Mouse (Mus musculus): Measurements from ENCODE around the gene Gabrb3.

Gene Gabrb3

DNA sequence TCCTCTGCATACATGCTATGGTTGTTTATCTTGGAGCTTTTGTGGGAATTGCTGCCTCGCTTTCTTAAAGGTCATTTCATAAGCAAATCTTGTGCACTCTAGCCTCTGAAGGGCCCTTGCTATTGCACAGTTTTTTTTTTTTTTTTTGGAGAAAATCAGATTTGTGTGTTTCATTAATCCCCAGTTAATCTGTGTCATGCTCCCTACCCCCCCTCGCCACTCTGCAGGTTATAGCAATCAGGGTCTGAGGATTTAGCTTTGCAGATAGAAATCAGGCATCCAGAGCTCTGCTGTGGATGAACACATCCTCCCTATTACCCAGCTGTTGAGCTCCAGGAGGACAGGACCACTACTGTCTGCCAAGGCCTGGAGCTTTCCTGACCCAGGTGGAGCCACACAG, at the start of gene Gabrb3:
Gene Gabrb3 (plus strand): TSS at position 301 of the 400 bp plus-strand sequence.
- no peak for DNase-seq (ENCODE audit: low read depth, low spot score)

DNA sequence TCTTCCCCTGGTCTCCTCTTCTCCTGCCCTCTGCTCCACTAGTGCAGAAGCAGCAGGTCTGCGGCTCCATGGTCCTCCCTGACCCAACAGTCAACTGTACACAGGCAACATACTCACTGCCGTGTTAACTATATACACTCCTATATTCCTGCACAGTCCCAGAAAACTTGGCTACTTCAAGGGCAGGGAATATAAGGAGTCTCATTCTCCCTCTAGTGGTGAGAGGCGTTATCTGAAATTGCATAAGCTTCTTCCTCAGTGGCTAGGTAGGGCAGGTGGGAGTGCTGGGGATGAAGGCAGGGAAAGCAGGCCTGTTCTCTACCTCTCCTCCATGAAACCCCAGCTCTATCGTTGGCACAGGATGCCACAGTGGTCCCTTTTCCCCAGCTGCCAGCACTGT, 35.4 kb upstream of the Gabrb3 start:
- DNase-seq (ENCODE audit: low read depth, low spot score): no peak

DNA sequence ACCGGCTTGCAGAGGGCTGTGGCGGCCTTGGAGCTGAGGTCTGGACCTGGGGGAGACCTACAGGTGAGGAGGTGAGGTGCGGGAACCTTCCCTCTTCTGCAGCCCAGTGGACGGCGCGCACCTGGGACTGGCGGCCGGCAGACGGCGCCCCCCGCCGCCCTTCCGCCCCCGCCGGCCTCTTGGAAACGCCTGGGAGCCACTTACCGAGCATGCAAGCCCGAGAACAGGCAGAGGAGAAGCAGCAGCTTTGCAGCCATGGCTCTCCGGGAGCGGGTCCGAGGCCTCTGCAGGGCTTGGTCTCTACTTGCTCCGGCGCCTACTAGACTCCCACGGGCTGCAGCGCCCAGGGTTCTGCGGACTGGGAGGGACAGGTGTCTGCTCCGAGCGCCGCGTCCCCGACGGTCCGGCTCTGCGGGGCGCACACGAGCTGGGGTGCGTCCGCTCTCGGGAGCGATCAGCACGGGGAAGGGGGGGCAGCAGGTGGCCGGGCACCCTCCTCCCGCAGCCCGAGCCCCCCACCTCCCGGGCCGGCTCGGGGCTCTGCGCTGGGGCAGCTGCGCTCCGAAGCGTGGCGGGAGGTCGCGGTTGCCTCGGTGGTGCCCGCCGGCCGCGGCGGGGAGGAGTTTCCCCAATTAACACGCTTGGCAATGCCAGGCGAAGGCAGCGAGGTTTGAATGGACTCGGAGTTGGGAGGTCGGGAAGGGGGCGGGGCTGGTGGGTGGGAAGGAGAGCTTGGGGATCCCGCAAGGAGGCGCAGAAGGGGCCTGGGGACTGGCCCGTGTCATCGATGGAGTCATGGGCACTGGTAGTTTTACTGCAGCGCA, 32.8 kb upstream of the Gabrb3 start, which contains the start of gene Gabrg3:
Gene Gabrg3 (minus strand): TSS at position 672 of the 824 bp plus-strand sequence.
- DNase-seq (ENCODE audit: low read depth, low spot score): no peak

DNA sequence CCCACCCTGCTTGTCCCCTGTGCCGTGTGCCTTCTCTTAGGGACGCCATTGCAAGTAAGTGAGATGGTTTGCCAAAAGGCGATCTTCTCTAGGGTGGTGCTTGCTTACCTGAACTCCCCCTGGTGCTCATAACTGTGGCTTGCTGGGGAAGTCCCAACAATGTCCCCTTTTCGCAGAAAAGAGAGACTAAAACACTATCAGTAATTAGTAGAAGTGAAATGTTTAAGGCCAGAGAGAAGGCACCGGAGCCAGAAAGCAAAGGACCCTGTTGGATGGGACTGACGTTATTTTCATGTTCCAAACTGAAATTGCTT, 32.2 kb upstream of the Gabrb3 start:
- DNase-seq (ENCODE audit: low read depth, low spot score): no peak

DNA sequence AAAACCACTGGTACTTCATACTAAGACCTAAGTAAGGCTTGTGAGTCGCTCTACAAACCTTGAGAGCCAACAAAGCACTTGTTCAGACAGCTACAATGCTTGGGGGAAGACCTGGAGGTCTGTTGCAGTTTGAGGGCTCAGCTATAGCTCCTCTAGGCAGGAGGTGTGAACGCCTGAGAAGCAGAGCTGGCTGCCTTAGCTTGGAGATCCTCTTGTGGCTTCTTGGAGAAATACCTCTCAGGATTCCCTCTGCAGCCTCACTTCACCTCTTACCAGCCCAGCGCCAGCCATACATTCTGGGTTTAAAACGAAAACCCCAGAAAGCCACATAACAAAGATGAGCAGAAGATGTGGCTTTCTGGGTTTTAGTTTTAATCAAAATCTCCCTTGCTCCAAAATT, 29.4 kb upstream of the Gabrb3 start:
- no peak for DNase-seq (ENCODE audit: low read depth, low spot score)

DNA sequence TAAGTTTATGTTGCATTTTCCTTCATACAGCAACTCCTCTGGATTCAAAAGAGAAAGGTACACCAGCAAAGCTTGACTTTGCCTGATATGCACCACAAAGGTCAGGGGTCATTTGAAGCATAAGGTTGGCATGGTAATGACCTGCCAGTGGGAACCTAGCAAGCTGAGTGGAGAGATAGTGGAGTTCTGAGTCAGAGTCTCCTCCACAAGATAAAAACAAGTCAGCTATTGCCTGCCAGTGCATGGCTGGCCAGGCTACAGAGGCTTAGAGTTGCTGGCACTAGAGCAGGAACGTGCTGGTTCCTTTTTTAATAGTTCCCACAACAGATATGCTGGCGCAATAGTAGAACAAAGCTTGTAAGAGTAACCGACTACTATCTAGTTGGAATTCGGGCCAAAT, 25.9 kb upstream of the Gabrb3 start:
- no peak for DNase-seq (ENCODE audit: low read depth, low spot score)

DNA sequence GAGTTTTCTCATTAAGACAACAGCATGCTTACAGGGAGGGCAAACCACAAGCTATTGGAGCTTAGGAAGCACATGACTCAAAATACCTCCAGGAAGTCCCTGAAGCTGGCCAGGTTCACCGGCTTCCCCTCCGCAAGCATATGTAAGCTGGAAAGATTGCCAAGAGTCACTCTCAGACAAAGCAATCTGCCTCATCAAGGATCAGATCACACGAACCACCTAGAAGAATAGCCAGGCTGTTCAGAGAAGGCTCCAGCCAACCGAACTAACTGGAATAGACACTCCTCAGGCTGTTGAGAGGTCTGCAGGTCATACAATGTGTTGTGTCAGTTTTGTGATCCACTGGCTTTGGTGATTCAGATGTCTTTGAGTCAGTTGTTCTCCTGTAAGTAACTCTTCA, 8.3 kb upstream of the Gabrb3 start:
- no peak for DNase-seq (ENCODE audit: low read depth, low spot score)

DNA sequence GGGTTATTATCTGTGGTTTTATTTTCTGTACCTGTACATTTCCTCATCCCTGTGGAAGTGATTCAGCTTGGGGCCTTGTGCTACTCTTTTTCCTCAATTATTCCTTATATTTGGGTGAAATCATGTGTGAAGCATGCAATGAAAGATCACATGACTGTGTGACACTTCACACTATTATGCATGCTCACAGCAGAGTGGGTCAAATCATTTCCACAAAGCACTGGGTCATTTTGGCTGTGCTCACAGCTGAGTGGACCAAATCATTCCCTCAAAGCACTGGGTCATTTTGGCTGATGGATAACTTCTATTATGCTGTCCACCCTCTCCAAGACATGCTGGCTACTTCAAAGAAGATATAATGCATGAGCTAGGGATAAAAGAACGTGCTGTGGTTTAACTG, 6.6 kb upstream of the Gabrb3 start:
- no peak for DNase-seq (ENCODE audit: low read depth, low spot score)

DNA sequence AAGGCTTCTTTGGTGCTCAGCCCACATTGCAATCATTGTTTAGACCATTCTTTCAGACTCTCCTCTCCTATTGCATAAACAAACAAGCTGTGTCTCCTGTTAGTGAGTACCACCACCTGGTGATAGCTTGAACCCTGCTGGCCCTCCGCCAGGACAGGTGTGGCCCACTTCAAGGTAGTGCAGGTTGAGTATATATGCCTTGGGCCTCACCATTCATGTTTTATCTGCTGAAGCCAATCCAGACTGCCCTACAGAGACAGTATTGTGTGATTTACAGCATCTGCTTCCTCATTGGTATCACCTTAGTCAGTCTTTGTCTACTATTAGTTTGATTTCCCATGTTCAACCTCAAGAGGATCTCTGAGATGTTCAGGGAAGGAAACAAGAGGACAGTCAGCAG, 1.6 kb downstream of the Gabrb3 start:
- DNase-seq (ENCODE audit: low read depth, low spot score): no peak

DNA sequence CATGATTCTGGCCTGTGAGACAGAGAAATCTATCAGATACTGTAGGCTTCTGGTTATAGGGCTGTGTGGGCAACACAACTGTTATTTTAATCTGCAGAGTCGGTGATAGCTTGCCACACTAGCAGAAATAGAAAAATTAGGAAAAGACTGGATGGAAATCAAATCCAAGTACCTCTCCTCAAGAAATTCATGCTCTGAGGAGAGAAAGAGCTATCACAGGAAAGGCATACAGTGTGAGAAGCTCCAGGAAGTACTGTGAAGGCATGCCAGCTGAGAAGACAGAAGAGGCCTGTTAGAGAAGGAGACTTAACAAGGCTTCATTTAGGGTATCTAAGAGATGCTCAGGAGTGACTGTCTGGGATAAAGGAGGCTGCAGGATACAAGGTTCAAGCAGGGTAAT, 3.2 kb downstream of the Gabrb3 start:
- DNase-seq (ENCODE audit: low read depth, low spot score): no peak

DNA sequence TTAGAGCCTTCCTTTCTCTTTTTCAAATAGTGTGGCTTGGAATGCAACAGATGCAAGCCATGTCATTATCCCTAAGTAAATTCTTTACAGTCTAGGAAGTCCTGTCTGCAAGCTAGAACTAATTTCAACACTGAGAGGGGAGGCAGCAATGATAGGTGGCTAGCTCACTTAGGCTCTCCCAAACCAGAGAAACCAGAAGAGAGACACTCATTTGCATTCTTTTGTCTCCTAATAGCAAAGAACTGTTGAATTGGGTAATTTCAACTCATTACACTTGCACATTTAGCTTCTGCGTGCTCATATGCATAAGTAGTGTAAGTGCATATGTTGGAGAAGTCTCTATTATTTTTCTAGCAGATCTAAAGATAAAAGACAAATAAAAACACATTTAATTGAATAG, 28.7 kb downstream of the Gabrb3 start:
- DNase-seq (ENCODE audit: low read depth, low spot score): no peak

DNA sequence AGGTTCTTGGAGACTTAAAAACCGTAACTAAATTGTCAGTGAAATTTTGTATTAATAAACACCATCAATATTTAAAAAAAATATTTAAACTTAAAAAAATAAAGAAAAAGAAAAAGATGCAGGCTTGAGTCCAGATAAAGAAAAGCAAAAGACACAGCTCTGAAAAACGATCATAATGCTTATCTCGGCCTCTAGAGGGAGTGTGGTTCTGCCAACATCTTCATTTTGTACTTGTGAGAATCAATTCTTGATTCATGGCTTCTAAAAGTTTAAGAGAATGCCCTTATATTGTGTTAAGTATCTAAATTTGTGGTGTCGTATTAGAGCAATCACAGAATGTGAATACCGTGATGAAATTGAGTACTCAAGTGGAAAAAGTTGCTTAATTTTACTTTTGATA, 40.9 kb downstream of the Gabrb3 start:
- DNase-seq (ENCODE audit: low read depth, low spot score): no peak

DNA sequence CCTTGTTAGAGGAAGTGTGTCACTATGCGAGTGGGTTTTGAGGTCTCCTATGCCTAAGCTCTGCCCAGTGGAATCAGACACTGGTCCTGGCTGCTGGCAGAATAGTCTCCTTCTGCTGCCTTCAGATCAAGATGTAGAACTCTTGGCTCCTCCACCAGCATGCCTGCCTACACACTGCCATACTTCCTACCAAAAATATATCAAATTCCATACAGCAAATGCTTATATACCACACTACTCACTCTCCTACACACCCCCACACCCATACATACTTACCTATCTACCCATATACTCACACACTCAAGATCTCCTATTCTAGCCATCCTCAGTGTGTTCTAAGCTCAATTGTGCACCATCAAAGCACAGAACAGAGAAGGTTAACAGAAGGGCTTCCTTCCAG, 51.8 kb downstream of the Gabrb3 start:
- no peak for DNase-seq (ENCODE audit: low read depth, low spot score)

DNA sequence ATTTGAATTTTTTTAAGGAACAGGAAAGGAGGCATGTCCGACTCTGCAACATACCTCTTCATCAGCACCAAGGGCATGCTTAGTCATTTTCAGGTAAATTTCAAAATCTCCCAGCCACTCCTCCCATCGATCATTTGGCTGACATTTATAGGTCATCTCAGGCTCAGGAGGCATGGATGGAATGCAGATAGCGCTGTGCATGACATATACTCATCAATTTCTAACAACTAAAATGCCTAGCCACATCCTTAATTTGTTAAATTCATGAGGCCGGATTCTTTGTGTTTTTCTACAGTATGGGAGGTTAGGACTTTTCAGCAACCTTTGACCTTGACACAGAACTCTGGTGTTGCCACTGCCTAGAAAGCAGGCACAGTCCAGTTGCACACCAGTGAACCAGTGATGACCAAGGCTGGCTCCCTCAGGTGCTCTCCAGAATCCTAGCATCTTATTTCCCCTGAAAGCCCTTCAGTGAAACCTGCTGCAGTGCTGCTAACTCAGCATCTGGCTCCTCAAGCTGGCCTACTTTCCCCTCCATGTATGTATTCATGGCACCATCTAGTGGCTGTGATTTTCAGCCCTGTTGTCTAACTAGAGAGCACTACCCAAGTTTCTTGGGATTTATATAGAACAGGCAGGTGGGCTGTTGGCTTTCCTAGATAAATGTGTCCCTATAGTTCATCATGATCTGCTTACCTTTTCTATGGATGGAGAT, 54.5 kb downstream of the Gabrb3 start:
- no peak for DNase-seq (ENCODE audit: low read depth, low spot score)

DNA sequence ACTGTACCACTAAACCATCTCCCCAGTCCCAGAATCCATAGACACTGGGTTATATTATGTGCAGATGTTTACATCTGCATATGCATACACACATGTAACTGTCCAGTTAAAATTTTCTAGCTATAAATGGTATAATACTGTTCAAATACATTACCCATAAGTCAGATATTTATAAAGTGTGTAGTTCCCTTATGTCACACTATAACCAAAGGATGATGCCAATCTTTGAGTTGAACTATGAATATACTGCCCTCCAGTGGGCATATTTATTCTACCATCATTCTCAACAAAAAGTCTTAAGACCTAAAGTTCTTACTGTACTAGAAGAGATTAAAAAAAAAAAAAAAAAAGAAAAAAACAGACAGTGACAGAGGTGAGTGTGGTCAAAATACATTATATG, 63.4 kb downstream of the Gabrb3 start:
- DNase-seq (ENCODE audit: low read depth, low spot score): no peak

DNA sequence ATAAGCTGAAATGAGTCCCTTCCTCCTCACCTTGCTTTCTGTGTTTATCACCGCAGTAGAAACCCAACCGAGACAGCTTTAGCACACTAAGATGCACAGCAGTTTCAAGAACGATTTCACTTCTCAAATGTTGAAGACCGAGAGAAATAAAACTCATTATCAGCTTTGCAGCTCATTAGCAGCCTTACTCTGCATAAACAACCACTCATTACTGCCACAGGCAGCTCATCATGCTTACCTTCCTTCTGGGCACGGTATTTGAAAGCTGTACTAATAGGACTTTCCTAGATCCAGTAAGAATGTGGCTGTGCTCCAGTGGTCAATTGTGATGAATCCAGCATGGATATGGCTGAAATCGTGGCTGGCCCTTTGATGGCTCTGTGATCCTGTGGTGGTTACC, 67.4 kb downstream of the Gabrb3 start:
- DNase-seq (ENCODE audit: low read depth, low spot score): no peak

DNA sequence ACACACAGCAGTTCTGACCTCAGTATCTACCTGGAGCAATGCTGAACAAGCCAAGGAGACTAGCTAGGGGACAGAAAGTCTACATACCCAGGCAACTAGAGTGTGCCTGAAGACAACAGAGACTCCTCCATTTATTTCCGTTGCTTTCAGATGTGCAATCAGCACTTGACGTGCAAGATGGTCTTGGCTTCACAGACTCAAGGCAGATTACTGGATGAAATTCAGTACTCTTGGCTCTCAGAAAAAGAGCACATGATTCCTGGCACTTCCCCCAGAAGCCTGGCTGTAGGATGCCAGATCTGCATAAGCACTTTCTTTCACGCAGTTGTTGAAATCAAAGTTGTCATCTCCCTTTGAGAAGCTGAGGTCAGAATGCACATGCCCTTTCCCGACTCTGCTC, 72.3 kb downstream of the Gabrb3 start:
- DNase-seq (ENCODE audit: low read depth, low spot score): no peak

DNA sequence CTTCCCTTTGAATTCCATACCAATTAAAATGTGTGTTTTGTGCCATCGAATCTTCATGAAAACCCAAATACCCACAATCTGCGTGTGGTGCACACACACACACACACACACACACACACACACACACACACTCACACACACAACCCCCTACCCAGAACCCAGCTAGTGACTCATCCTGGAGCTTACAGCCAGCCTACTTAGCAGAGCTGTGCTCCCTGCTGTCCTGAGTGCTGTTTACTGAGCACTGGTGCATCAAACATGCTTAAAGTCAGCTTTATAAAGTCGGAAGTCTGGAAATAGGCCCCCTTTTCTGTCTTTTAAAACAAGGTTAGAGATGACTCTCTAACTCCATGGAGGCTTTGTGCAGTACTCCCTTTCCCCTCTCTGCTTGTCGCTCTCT, 83.3 kb downstream of the Gabrb3 start:
- DNase-seq (ENCODE audit: low read depth, low spot score): no peak

DNA sequence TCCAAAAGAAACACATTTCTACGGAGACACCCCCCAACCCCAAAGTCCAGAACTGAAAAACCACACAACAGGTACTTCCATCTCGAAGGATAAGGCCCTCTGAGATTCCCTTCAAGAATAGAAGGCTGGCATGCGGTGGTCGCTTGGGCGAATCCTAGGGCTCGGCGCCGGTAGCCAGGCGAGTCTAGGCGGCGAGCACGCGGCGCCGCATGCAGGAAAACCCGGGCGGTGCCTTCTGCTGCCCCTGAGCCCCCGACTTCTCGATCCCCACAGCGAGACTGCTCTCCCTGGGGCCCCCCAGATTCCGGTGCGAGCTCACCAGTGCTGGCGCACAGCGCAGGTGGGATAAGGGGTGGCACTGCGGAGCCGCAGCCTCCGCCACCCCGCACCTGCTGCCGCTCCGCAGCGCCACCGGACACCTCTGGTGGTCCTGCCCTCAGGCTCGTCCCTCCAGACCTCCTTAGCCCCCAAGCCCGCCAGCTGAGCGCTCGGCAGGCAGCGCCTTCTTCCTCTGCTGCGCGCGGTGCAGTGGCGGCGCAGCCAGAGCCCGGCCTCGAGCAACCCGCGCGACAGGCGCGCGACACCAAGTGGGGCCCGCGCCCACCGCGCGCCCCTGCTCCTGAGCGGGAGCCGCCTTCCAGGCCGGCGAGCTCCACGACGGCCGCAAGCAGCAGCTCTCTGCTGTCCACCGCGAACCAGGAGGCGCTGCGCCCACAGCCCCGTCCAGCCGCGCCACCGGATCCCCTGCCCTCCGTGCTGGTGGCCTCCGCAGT, 89.6 kb downstream of the Gabrb3 start:
- DNase-seq (ENCODE audit: low read depth, low spot score): no peak

DNA sequence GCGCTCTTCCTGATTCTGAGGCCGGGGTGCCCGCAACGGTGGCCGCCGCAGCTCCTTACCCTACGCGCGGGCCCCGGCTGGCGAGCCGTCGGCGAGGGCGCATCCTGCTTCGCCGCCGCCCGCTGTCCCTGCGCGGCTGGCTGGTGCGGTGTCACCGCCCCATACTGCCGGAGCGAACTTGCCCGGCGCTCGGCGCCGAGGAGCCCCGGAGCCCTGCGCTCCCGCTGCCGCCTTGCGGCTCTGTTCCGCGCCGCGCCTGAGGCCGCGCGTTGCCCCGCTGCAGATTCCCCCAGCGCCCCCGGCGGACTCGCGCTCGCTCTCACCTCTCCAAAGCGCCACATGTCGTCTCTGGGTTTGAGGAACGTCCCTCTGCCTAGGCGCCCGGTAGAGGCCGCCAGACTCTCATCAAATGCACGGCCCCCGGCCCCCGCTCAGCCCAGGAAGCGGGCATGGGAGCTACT, 90.2 kb downstream of the Gabrb3 start, which contains the start of gene Gabra5:
Gene Gabra5 (minus strand): TSS at position 379 of the 461 bp plus-strand sequence.
- no peak for DNase-seq (ENCODE audit: low read depth, low spot score)

DNA sequence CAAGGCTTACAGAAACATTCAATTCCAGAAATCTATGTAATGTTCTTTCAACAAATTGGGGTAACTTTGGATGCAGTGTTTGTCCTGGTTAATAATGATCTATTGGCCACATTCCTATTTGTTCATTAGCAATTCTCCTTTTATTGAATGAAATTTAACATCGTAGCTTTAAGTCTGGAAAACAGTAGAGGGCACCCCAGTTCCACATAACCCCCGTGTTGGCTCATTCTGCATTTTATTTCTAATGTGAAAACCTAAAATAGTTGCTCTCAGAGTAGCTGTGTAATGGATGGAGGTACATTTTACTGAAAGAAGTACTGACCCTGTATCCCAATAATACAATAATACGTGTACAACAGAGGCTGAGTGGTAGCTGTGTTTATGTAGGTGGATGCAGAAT, 93.5 kb downstream of the Gabrb3 start:
- no peak for DNase-seq (ENCODE audit: low read depth, low spot score)

DNA sequence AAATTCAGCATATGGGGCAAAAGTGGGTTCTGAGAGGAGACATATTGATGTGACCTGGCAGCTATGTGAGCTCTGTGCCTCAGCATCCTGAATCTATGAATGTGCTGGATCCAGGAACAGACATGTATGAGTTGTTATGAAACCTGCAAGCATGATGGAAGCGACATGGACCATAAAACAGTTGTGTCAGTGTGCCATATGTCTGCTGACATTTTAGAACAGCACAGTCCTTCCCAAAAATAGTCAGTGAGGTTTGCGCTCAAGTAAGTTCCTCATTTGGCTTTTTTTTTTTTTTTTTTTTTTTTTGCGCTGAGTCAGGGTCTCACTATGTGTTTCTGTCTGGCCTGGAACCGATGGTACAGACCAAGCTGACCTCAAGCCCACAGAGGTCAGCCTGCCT, 110.0 kb downstream of the Gabrb3 start:
- no peak for DNase-seq (ENCODE audit: low read depth, low spot score)

Measured in A20 (cell line).